Mouse (Mus musculus) cerebellum, postnatal 10 days (tissue): ENCODE data around the gene Rdh7.
"Not testable (repeated sequence)": the region's sequence is repeated elsewhere in the genome, so short reads cannot be mapped to it uniquely, and the experiment has no call there.

ENCODE experiments used
- DNase-seq, 2 experiments: peaks; one replicate each; pipeline ENCODE4 v3.0.0; 2021; ENCODE audit warnings: mixed read lengths in 2 of 2

Gene Rdh7

DNA sequence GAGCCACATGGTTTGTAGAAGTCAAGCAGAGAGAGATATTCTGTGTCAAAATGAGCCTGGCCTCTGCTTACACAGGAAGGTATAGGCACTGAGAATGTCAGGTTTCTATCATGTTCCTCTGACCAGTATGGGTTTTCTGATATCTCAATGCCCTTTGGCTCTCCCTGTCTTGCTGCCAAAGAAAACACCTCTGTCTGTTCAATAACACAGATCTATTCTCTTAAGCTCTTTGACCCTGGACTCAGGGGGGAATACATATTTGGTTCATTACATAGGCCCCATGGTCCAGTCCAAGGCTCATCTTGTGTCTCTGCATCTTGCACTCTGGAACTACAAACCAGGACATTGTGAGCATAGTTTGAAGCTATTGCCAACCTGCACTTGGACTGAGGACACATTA, at the start of gene Rdh7:
TSS of gene Rdh7 (minus strand) at position 213 of the 400 bp plus-strand sequence.
- no peak for DNase-seq

DNA sequence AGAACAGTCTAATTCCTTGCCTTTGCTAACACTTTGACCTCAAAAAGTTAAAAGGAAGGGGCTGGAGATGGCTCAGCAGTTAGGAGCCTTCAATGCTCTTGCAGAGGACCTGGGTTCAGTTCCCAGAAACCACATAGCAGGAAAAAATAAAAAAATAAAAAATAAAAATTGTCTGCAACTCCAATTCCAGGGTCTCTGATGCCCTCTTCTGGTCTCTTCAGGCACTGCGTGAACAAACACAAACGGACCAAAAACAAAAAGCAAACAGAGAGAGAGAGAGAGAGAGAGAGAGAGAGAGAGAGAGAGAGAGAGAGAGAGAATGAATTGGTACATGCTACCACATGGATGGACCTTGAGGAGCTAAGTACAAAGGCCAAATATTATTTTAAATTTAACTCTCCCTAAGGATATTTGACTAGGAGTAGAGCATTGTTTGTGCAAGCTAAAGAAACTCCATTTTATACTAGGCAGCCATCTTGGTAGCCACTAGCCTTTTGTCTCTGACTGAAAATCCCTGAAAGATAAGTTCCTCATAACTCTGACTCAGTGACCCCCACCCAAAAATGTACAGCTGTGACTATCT, 48.9 kb upstream of the Rdh7 start:
- DNase-seq, result peak; percentile 79 to 86

DNA sequence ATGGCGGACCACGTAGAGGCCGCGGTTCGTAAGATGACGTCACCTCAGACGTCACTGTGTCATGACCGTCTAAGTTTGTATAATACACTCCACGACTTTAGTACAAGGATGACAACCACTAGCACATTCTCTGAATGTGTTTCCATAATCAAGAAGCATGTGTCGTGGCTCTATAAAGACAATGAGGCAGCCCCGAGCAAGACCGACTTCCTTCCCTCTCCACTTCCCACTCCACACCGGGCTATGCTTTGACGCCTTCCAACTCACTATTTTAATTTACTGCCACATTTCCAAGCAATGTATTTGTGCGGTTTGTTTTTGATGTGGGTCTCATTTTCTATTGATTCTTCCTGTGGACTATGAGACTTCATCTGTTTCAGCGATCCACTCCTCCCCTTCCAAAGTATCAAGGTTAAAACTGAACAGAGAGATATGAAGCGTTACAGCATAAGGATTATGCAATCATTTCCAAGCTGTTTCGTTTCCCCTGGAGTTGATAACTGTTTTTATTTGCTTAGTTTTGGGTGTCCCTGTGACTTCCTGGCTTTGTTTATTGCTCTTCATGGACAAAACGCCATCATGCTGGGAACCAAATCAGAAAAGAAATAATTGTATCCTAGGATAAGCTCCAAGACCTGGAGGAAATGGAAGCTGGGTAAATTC, 48.3 kb upstream of the Rdh7 start:
- no peak for DNase-seq

DNA sequence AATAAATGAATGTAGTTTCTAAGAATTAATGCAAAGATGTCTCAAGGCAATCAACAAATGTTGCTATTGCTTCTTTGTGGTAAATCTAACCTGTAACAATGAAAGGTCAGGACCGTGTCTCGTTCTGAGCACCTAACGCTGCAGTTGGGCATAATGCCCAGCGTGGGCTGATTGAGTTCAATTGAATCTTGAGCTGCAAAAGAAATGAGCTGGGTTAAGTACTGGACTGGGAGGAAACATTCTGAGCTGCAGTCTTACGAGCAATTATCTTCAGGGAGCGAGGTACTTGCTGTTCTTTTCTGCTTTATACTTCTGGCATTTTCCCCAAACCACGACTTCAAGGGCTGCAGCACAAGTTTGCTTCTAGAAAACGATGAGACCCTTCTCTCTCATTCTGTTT, 47.7 kb upstream of the Rdh7 start:
- no peak for DNase-seq

DNA sequence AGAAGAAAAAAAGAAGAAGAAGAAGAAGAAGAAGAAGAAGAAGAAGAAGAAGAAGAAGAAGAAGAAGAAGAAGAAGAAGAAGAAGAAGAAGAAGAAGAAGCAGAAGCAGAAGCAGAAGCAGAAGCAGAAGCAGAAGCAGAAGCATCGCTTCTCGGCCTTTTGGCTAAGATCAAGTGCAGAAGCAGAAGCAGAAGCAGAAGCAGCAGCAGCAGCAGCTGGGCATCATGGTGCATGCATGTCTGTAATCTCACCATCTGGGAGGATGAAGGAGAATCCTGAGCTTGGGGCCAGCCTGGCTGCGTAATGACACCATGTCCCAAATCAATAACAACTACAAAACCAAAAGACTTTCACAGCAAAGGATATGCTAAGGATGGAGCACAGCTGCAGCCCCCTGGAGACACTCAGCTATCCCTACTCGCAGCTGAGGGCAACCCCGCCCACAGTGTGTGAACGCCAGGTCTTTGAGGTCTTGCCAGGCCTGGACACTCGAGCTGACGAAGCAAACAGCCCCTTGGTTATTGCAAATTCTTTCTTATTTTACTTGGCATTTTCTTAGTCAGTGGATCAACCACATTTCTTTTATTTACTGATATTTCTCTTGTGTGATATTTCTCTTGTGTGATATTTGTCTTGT, 43.8 kb upstream of the Rdh7 start:
- DNase-seq, result peak in 1 of 2 experiments; percentile 18

DNA sequence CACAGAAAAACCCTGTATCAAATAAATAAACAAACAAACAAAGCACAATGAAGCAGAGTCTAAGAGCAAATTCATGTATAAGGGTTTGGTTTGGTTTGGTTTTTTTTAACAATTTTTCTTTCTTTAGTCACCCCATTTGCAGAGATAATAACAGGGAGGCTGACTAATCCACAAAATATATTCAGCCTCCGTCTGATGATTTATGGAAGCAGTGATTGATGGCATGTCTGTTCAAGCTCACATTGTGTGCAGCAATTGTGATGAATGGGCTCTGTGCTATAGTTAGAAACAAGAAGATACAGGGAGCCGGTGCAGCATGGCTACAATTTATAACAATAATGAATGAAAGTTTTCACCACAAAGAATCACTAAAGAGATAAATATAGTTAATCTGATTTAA, 39.1 kb upstream of the Rdh7 start:
- no peak for DNase-seq

DNA sequence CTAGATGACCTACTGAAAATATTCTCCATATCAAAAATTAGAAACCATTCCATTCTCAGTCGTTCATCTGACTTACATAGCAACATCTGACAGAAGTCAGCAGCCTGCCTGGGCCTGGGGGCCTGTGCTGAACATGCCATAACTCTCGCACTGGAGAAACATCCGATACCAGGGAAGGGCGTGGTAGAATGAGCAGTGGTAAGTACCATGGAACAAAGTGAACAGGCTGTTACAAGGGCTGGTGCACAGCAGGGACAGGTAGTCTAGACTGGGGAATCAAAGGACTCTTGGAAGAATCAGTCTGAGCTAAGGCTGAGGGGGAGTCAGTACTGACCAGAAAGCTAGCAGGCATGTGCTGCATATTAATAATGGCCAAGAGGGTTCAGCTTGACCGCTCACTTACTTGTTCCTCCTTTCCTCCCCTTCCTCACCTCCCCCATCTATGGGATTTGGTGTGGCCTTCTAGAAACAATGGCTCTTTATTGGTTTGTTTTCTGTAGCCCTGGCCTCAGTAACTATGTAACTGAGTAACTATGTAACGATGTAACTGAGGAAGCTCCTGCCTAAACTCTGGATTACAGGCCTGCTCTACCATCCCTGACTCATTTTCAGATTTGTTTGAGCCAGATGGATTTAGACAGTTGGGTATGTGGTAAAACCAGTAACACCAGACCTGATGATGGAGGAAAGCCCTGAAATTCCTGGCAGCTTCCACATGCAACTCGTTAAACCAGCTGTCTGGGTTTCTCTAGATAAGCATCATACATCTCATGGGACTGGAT, 36.2 kb upstream of the Rdh7 start:
- no peak for DNase-seq

DNA sequence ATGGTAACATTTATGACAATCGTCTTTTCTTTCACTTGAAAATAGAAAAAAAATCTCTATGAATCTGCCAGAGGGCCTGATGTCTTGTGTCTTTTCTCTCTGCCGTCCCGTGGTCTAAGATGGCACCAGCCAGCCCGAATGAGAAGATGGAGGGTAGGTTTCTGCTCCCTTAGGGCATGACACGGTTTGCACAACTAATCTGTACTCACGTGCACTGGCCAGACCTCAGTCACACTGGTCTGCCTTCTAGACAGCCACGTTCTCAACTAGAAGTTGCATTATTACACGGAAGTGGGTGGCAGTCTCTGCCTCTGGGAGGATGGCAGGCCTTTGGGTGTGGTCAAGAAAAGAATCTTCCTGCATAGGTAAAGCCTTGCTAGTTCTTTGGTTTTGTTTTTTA, 34.4 kb upstream of the Rdh7 start:
- no peak for DNase-seq

DNA sequence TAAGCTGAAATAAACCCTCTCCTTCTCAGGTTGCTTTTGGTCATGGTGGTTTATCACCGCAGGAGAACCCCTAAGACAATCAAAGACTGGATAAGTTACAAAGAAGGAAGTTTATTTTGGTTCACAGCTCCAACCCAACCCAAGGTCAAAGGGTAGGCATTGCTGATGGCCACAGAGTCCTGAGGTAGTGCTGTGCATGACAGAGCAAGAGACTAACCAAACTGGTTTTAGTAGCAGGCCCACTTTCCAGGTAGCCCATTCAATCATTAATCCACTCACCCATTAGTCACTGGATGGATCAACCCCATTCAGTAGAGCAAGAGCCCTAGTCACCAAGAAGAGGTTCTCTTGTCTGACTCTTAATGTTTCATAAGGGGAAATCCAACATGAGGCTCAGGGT, 33.6 kb upstream of the Rdh7 start:
- DNase-seq, result no peak

DNA sequence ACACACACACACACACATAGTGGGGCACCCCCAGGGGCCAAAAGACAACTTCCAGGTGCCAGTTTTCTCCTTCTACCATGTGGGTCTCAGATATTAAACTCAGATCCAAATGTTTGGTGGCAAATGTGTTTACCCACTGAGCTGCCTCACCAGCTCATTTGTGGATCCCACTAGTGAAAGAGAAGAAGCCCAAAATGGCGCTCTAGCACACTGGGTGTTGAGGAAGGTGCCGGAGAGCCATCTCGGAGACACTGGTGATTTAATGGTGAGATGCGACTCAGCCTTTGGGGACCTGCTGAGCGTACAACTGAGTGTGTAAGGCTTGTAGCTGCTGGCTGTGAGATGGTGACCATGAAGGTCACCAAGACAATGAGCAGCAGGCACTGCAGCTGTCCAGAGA, 29.0 kb upstream of the Rdh7 start:
- DNase-seq, result no peak

DNA sequence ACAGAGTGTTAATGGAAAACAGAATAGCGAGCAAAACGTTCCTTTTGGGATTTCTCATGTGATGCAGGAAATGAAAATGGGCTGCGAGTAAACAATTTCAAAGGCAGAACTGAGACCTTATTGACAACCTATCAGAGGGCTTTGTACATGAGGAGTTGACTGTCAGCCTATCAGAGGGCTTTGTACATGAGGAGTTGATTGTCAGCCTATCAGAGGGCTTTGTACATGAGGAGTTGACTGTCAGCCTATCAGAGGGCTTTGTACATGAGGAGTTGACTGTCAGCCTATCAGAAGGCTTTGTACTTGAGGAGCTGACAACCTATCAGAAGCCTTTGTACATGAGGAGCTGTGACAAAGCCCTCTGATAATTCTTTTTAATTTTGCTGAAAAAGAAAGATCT, 28.6 kb upstream of the Rdh7 start:
- DNase-seq, result not testable (repeated sequence)

DNA sequence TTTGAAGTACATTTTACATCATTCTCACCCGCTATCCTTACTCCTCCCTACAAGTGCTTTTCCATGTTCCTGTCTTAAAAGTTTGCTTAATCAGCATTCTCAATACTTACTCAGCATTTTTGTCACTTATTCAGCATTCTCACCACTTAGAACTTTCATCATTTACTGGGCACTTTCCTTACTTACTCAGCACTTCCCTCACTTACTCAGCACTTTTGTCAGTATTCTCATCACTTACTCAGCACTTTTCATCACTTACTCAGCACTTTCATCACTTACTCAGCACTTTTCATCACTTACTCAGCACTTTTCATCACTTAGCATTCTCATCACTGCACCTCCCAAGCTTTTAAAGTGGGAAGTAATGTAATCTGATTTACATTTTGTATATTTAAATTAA, 27.0 kb upstream of the Rdh7 start:
- DNase-seq, result no peak

DNA sequence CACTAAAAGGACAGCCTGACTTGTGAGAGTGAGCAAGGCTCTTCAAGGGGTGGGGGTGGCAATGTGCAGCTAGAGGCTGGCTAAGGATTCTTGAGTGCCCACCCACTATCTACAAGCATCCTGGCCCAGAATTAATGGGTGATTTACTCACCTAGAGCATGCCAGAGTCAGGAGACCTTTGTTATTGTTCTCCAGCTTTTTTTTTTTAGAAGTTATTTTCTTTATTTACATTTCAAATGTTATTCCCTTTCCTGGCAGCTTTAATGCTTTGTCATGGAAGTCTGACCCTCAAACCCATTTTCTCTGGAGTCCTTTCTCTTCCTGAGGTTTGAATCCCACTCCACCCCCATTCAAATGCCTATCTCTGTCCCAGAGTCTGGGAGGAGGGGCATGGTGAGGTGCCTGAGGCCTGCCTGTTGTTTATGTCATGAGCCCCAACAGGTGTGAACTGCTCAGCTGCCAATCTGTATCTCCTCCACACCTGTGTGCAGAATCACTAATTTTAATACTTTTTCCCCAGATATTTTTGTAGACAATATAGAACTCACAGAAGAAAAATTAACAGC, 18.9 kb upstream of the Rdh7 start:
- no peak for DNase-seq

DNA sequence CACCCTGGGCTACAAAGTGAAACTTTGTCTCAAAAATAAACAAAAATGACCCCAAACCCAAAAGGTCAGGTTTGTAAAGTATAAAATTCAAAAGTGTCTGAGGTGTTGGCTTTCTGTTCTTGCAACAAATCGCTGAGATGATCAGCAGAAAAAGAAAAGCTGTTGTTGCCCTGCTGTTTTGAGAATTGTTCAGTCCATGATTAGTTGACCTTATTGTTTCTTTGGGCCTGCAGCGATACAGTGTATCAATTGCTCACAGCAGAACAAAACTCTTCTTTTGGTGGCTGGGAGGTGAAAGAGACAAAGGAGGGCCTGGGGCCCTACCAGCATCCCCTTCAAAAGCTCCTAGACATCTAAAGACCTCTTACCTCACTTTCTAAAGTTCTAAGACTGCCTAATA, 17.5 kb upstream of the Rdh7 start:
- DNase-seq, result no peak

DNA sequence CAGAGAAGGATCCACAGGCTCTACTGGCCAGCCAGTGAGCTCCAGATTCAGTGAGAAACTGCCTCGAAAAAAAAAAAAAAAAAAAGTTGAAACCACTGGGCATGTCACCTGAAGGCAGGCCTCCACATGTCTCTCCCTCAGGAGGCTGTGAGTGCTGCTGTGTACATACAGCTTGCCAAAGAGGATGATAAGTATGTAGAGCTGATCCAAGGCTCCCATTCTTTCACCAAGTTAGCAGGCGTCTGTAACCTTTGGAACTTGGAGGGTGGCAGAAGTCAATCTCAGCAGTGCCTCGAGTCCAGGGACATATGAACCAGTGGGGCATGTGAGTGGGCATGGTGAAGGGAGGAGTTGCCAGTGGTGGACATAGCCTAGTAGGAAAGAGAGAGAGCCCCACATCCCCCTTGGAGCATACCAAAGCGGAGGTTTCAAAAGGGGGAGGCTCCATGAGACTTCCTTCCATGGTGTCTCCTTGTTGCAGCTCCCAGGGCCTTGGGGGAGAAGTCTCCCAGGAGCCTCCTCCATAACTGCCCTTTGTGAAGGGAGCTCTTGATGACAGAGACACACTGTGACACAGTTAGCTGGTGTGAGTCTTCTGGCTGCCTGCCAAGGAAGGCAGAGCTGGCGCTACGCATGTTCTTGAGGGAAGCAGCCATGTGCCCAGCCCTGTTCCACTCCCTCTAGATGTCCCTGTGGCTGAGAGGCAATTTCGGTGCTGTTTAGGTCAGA, 16.3 kb upstream of the Rdh7 start:
- peak; percentile 50 to 64 for DNase-seq

DNA sequence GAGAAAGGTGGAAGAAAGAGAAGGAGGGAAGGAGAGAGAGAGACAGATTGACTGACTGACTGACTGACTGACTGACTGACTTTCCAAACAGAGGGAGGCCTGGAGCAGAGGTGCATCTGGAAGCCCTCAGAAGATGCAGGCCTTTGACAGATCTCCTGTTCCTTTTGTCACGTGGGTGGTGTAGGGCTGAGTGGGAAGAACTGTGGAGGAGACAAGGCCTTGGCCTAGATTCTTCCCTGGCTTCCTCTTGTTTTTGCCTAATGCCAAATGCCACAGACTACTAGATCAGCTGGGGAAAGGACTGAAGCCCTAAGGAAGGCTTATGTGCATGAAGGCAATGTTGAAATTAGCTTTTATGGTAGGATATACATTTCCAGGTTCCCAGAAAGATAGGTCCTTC, 14.5 kb upstream of the Rdh7 start:
- DNase-seq, result no peak

DNA sequence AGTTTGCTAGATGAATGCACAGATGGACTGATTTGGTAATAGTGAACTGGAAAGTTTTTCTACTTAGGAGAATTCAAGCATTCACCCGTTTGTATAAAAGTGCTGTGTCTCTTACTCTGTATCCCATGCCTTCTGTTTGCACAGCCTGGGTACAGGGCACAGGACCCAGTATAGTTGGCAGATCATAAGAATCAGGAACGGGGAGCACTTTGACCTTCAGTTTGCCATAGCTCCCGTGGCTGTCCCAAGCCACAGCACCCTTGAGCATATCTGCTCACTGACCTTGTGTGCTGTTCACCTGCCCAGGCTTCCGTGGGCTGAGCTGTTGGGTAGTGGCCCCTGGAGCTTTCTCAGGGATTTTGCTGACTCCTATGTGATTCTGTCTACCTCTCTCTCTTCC, 13.1 kb upstream of the Rdh7 start:
- no peak for DNase-seq

DNA sequence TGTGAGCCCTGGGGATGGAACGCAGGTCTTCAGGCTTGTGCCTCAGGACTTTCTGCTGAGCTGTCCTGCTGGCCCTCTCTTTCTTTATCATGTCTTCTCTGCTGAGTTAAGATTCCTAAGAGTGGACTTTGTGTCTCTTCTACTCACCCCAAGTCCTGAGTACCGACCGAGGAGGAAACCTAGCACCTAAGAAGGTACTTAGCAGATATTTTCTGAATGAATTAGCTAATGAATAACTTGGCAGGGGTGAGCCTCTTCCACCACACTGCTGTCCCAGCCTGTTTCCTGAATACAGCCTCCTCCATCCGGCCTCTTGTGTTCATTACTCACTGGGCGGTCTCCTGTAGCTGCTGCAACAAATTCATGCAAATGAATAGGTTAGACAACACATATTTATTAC, 11.2 kb upstream of the Rdh7 start:
- no peak for DNase-seq

DNA sequence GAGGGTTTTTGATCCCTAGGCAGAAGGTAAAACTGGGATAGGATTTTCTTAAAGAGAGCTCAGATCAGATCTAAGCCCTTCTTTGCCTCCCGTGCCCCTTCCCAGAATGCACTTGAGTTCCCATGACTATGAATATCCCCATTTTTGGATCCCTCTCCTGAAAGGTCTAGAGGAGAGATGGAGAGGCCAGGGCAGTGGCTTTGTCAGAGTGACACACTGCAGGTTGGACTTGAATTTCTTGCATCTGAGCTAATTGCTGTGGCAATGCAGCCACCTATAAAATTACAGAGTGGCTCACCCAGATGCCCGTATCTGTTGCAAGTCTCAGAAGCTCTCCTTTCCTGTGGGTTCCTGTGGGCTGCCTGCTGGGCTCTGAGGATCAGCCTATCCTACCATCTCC, 9.6 kb upstream of the Rdh7 start, which contains the start of gene Sdr9c7:
TSS of gene Sdr9c7 (plus strand) at position 301 of the 400 bp plus-strand sequence.
- no peak for DNase-seq

DNA sequence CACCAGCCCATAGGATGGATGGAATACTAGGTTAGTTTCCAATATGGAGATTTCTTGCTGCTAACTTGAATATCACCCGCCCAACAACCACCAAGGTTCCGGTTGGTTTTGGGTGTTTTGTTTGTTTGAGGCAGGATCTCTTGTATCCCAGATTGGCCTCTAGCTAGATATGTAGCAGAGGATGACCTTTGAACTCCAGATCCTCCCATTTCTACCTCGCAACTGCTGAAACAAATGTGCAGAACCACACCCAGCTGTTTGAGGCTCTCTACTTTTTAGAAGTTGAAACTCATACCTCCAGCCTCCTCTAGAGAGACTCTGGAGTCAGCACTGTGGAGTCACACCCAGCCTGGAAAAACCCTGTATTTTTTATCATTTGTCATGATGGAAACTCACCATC, 8.9 kb upstream of the Rdh7 start:
- DNase-seq, result no peak

DNA sequence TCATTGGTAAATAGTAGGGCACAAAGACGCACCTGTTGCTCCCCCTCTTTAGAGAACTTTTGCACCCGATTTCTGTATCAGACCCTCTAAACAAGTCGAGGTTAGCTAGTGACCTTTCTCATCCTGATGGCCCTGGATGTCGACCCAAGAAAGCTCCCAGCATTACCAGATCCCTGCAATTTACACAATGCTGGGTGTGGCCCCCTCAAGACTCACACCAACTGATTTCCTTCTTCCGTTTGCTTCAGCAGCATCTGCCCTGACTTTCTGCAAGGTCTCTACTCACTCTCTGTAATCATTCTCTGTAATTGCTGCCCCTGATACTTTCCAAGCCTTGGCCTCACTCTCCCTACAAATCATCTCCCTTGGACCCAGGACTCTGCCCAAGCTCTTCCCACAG, 8.1 kb upstream of the Rdh7 start:
- DNase-seq, result no peak

DNA sequence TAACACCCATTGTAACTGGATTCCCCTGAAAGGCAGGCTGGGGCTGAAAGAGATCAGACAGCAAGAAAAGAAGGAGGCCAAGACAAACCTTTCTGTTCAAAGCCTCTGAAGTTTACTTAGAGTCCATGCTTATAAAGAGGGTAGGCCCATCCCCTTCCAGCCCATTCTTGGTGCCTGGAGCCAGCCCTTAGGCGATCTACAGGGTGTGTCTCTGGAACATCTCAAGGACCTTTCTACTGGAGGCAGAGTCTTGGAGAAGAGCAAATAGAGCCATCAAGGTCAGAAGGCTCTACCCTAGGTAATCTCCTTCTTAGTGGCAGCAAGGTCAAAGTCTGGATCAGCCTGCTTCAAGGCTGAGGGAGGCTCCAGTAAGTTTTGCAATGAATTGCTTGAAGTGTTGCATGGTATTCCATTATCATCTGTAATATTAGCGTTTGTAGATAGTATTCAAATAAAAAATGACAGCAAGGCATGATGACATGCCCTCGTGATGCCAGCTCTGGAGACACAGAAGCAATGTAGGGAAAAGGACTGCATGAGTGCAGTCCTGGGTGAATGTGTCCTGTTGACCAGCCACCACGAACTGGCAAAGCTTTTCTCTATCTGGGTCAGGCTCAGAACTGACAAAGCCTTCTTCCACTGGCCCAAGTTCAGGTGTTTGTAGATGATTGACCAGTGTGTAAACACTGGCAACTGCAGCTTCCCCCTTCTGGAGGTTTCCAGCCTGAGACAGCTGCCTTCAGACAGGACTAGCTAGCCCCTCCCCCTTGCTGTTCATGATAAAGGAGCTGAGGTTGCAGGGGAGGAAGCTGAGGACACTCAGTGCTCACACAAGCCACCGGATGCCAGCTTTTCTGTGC, 4.8 kb upstream of the Rdh7 start:
- not testable (repeated sequence) for DNase-seq
